Mouse (Mus musculus): ENCODE measurements around the gene Parva. TPM values are rescaled to one million over a fixed set of nuclear protein-coding genes. Genes with fewer than 3 reads are reported as not detected.

Parva gene
- total RNA-seq, 2 experiments from 2014 or later = 55.3 to 56.4 TPM

DNA sequence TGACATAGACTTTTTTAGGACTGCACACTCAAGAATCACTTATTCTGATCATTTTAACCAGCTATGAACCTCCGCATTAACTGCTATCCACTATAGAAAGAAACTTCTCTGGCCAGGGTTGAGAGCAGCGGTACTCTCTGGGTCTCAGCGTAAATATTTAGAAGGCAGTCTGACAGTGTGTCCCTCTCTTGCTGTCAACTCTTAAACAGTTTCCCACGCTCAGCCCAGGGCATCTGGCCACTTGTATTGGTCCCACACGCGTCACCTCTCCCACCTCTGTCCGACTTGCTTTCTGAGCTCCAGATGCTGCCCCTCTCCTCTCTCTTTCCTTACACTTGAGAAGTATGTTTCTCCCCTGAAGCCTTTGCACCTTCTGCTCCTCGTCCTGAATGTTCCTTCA, 81.8 kb downstream of the Parva start:
- no peak for DNase-seq
- intact Hi-C loops (cut with DNase I) = no loop called here

DNA sequence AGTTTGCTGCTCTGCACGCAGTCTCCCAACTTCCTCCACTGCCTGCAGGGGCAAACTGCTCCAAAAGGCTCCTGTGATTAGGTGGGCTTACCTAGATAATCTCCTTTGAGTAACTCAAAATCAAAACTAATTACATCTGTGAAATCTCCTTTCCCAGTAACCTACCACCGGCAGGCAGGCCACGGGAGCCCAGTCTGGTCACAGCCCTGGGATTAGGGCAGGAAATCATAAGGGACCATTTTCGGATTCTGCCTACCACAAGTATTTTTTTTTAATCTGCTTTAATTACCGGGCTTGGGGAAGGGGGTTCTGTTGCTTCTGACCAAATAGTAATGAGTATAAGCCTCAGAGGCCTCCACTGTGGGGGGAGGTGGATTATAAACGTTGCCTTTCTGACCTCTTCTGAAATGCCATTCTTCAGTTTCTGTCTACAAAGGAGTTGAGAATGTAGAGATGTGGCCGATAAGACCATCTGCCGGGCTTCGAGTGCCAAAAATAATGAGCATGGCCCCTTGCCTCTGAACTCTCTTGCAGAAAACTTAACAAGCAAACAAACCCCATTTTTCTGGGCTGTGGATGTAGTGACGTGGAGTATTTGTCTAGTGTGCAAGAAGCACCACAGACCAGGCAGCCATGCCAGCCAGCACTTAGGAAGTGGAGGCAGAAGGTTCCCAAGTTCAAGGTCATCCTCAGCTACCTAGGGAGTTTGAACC, 83.2 kb downstream of the Parva start:
- intact Hi-C loops (cut with DNase I) = no loop called here
- DNase-seq = no peak

DNA sequence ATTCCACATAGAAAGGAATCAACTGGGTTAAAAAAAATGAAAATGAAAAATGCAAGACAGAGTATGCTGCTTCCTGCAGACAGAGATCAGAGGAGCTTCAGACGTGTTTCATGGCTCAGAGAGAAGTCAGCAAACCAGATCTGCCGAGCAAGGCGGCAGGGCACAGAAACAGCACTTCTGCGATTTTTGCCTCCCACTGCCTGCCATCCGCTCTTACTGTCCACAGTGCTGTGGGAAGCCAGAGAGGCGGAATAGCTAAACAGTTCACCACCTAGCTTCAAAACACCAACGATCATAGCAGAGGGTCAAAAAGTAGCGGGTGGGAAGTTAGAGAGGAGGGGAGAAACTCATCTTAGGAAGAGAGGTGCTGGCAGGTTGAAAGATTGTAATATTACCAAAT, 84.0 kb downstream of the Parva start:
- no peak for DNase-seq
- intact Hi-C loops (cut with DNase I) = no loop called here

- no peak for DNase-seq
- intact Hi-C loops (cut with DNase I) = no loop called here
Observed at GRCm38 (mm10) chr7:112512257-112512656, 85.0 kb downstream of the Parva start.

DNA sequence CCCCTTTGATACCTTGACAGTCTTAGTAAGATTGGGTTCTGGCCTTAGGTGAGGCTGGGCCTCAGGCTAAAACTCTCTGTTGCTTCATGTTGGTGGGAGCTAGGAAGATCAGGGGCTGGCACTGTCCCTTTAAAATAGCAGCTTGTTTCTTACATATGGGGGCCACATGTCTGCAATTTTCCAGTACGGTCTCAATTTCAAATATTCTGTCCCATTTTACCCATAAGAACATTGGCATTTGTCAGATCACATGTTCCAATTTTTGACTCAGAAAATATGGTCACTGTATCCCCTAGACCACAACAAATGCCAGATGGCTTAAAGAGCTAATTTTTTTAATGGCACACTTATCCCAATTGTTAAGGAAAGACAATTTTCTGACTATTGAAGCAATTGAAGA, 85.6 kb downstream of the Parva start:
- DNase-seq = no peak
- intact Hi-C loops (cut with DNase I) = no loop called here

DNA sequence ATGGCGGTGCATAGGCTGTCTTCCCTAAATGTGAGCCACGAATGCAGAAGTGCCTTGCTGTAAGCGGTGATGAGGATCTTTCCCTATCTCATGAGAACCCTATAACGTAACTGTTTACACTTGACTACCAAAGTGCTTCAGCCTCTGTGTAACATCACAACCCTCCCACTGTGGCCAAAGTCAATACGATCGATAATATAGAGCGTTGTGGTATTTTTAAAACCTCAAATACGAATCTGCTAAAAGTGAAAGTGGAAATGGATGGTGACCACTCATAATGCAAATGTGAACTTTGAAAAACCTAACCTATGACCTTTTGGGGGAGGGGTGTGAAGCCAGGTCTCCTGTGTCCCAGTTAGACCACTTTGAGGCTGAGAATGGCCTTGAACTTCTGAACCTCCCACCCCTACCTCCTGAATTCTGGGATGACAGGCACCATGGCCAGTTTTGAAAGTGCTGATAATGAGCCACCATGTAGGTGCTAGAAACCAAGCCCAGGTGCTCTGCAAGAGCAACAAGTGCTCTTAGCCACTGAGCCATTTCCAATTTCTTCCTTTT, 87.4 kb downstream of the Parva start:
- DNase-seq = no peak
- intact Hi-C loops (cut with DNase I) = no loop called here

GRCm38 (mm10) chr7:112525465-112525864, 98.2 kb downstream of the Parva start:
- DNase-seq = no peak
- intact Hi-C loops (cut with DNase I) = loop anchor here (5.0 kb wide), 1 partner anchor 48 kb away; no protein-coding TSS in a partner anchor

DNA sequence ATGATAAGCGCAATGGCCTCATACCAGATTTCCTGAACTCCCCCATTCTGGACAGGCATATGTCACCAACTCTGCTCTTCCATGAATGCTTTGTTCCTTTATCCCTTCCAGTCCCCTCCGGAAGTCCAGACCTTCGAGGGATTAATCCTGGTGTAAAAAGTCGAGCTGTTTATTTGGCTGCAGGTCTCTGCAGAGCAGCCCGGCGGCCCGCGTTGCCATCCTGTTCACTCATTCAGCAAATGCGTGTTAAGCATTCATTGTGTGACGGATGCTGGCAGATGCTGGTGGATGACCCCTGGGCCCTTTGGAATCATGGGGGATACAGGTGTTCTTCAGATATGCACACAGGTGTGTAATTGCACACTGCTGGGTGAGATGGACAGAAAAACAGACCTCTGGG, 98.9 kb downstream of the Parva start:
- DNase-seq = no peak
- intact Hi-C loops (cut with DNase I) = loop anchor here (5.0 kb wide), 1 partner anchor 49 kb away; no protein-coding TSS in a partner anchor

DNA sequence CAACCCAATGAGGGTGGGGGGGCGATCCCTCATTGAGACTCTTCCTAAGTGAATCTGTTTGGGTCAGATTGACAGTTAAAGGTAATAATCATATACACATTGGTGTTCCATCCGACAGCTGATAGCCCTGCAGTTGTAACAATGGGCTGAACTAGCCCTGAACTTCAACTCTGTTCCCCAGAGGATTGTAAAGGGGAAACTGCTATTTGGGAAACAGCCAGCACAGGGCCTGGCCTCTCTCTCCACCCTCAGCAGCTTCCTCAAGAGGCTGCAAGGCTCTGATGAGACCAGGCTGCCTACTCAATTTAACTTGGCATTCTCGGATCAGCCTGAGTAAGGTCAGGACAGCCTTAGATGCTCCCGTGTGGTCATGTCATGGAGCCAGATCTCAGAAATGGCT, 99.9 kb downstream of the Parva start:
- DNase-seq = peak; percentile 49 to 50
- intact Hi-C loops (cut with DNase I) = loop anchor here (5.0 kb wide), 1 partner anchor 50 kb away; no protein-coding TSS in a partner anchor

- intact Hi-C loops (cut with DNase I) = loop anchor here (5.0 kb wide), 1 partner anchor 51 kb away; no protein-coding TSS in a partner anchor
- no peak for DNase-seq
Observed at GRCm38 (mm10) chr7:112528059-112528458, 100.8 kb downstream of the Parva start.

- DNase-seq = peak in 1 of 2 experiments; percentile 30
- intact Hi-C loops (cut with DNase I) = loop anchor here (5.0 kb wide), 1 partner anchor 51 kb away; no protein-coding TSS in a partner anchor
Observed at GRCm38 (mm10) chr7:112528582-112529360, 101.5 kb downstream of the Parva start.

- intact Hi-C loops (cut with DNase I) = no loop called here
Observed at GRCm38 (mm10) chr7:112530924-112531323, 103.6 kb downstream of the Parva start.

DNA sequence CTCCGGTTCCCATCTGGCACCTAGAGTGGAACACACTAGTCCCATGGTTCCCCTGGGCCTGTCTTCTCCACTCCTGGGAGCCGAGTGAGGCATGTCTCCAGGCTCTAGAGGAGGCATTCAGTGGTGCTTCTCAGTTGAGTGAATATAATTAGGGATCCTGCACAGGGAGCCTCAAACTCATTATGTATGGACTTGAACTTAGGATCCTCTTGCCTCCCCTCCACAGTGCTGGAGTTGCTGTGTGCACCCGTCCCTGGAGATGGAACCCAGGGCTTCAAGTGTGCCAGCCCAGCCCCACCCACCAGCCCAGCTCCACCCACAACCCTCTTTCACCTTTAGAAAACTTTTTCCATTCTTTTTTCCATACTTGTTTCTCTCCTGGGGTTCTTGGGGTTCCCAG, 106.8 kb downstream of the Parva start:
- no peak for DNase-seq
- intact Hi-C loops (cut with DNase I) = no loop called here

More at GRCm38 (mm10) chr7:112530924-112531323, 103.6 kb downstream of the Parva start:
- DNase-seq = no peak

DNA sequence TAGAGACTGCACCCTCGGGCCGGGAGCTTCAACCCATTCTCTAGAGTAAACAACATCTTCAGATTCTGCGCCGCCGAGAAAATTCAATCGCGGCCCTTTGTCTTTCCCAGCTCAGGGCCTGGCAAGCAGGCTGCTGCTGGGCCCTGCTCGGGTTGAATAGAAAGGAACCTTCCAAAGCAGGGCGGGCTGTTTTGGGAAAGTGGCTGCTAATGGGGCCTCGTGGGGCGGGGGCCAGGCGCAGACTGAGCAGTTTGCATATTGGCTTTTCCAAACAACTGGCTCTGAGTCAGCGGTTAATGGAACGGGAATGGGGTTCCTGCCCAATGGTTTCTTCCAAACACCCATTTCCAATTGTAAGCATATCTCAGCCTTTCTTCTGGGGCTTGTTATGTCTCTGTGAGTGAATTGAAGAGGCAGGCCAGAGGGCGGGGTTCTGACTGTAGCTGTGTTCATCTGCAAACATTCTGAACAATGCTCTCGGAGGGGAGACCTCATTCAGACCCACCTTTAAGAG, 108.2 kb downstream of the Parva start:
- peak; percentile 42 to 48 for DNase-seq
- intact Hi-C loops (cut with DNase I) = no loop called here

GRCm38 (mm10) chr7:112549136-112549535, 121.8 kb downstream of the Parva start:
- intact Hi-C loops (cut with DNase I) = no loop called here
- no peak for DNase-seq

DNA sequence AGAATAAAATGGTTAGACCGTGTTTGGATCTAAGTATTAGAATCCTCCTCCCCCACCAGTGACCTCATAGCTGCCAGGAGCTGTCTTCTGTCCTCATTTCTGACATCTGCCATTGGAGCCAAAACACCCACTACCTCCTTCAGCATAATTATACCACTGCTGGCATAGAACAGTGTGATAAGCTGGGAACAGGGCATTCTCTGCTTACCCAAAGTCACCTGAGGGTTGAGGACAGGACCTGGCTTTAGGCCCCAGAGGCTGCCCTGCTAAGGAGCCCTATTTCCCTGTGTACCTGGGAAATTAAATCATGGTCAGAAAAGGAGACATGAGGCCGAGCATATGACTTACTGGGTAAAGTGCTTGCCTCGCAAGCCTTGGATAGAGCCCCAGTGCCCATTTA, 134.2 kb downstream of the Parva start:
- DNase-seq = peak; percentile 28 to 43

DNA sequence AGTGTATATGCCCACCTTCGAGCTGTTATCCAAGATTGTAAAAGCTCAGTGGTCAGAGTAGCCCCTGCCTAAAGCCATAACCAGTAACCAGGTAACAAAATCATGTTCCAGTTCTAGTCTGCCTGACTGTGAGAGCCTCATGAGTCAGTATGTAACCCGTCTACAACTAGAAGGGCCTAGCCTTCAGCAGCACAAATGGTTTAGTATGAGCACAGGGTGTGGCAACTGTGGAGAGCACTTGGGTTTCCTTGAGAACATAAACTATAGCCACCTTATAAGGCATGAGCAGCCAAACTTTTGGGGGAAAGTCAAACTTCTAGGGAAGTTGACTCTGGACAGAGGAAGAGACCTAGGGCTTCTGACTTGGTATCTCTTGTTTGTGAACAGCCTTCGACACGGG, 139.7 kb downstream of the Parva start:
- no peak for DNase-seq
- intact Hi-C loops (cut with DNase I) = no loop called here

More for the DNA sequence above, 134.2 kb downstream of the Parva start:
- intact Hi-C loops (cut with DNase I) = loop anchor here (2.0 to 5.0 kb wide), 3 partner anchors 93 to 311 kb away; no protein-coding TSS in a partner anchor

DNA sequence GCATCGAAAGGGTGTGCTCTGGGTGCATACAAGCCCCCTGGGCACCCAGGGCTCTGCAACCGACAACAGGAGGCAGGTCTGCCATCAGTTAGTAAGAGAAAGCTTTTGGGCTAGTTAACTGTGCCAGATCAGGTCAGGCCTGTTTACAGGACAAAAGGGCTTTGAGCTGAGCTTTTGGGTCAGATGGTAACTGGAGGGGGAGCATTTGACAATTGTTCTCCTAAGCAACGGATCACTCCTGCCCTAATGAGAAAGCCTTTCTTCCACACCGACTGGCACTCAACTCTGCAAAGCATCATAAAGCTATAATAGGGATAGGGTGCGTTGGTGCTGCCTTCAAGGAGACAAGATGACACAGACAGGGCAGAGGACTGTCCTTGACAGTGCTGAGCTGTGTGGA, 141.7 kb downstream of the Parva start:
- intact Hi-C loops (cut with DNase I) = no loop called here

GRCm38 (mm10) chr7:112581621-112582020, 154.3 kb downstream of the Parva start:
- DNase-seq = no peak

More for the DNA sequence above, 141.7 kb downstream of the Parva start:
- DNase-seq = no peak

GRCm38 (mm10) chr7:112582882-112583405, 155.6 kb downstream of the Parva start:
- DNase-seq = no peak
- intact Hi-C loops (cut with DNase I) = no loop called here

More at GRCm38 (mm10) chr7:112581621-112582020, 154.3 kb downstream of the Parva start:
- intact Hi-C loops (cut with DNase I) = no loop called here

DNA sequence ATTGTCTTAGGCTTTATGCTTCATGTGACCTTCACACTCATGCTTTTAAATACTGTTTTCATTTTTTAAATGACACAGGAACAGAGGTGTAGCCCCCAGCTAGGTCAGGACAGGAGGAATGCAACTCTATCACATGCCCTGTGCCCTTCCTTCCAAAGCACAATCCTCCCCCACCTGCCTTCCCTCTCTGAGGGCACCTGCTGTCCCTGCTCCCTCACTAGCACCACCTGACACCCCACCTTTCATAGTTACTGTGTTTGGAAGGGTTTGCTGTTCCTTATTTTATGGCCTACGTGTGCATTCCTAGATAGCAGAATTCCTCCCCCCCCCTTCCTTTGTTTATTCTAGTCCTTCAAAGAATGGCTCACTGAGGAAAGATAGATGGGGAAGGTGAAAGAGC, 160.1 kb downstream of the Parva start:
- no peak for DNase-seq
- intact Hi-C loops (cut with DNase I) = no loop called here
